Mouse (Mus musculus) intestine, embryonic 15.5 days (tissue): Measurements from ENCODE around the gene Tgfb1. TPM values are rescaled to one million over a fixed set of nuclear protein-coding genes. Genes with fewer than 3 reads are reported as not detected.
"Not testable (repeated sequence)": the region's sequence is repeated elsewhere in the genome, so short reads cannot be mapped to it uniquely, and the experiment has no call there.

Experiments used
- ATAC-seq: fragments of 200-750 bp; cut with Nextera tagmentation; 2 replicates; pipeline ENCODE4 v1.8.0; 2017; ENCODE audit warnings: moderate TSS enrichment, moderate library complexity
- H3K27ac ChIP-seq: fragments of 300-500 bp; sonication (generic); 2 replicates; pipeline ENCODE4 v1.5.1; 2015; ENCODE audit warnings: mild to moderate bottlenecking, inconsistent platforms
- H3K27me3 ChIP-seq: fragments of 300-500 bp; sonication (generic); replicated peaks from 2 replicates; pipeline ENCODE4 v1.6.1; 2015; ENCODE audit warnings: inconsistent platforms
- H3K36me3 ChIP-seq: fragments of 300-500 bp; sonication (generic); 2 replicates; pipeline ENCODE4 v1.6.1; 2015; ENCODE audit warnings: inconsistent platforms
- H3K4me1 ChIP-seq: fragments of 300-500 bp; sonication (generic); replicated peaks from 2 replicates; pipeline ENCODE4 v1.6.1; 2015; ENCODE audit warnings: inconsistent platforms
- H3K4me2 ChIP-seq: fragments of 300-500 bp; sonication (generic); replicated peaks from 2 replicates; pipeline ENCODE4 v1.6.1; 2015; ENCODE audit warnings: mild to moderate bottlenecking, inconsistent platforms
- H3K4me3 ChIP-seq: fragments of 300-500 bp; sonication (generic); replicated peaks from 2 replicates; pipeline ENCODE4 v1.5.1; 2015; ENCODE audit warnings: inconsistent platforms
- H3K9ac ChIP-seq: fragments of 300-500 bp; sonication (generic); 2 replicates; pipeline ENCODE4 v1.6.1; 2015; ENCODE audit warnings: inconsistent platforms
- H3K9me3 ChIP-seq: fragments of 300-500 bp; sonication (generic); 2 replicates; pipeline ENCODE4 v1.6.1; 2016; ENCODE audit warnings: inconsistent platforms
- WGBS: fragments of 180-500 bp; shearing (Covaris S2); methylation state at CpG from one replicate; pipeline ENCODE4 v1.1.7; 2015; 5-methylcytosine and 5-hydroxymethylcytosine counted together
- polyA plus RNA-seq: library from polyadenylated mRNA; unstranded; fragments of >200 nt; fragmentation: Nextera tagmentation; extraction: Ambion mirVana; gene quantifications from 2 replicates; pipeline ENCODE4 v1.2.1, GENCODE M21; 2015

The Tgfb1 gene
- polyA plus RNA-seq, 1 experiment from 2014 or later: 2.3 TPM

GRCm38 (mm10) chr7:25711165-25711564, 24.4 kb downstream of the Tgfb1 start:
- H3K9me3 ChIP-seq: no peaks in the 10 kb centered on the region
- H3K4me3 ChIP-seq: no peak overlapping the region
- H3K4me2 ChIP-seq: no peak overlapping the region
- H3K9ac ChIP-seq: no peak overlapping the region
- H3K27ac ChIP-seq: 0 out of 2 replicates have a peak overlapping the region, but pooled peaks have one; percentile 22
- peaks cover 28% of the 10 kb centered on the region for H3K36me3 ChIP-seq
- 61% methylated on average over 5 of the region's 5 CpGs for WGBS
- ATAC-seq: no peak
- no peaks in the 10 kb centered on the region for H3K27me3 ChIP-seq
- H3K4me1 ChIP-seq: peaks cover 51% of the 10 kb centered on the region

- Histone ChIP-seq H3K4me1 (peaks cover 46% of the 10 kb centered on the region), H3K4me2 (no peak overlapping the region), H3K4me3 (no peak overlapping the region), H3K27ac (0 out of 2 replicates have a peak overlapping the region, but pooled peaks have one; percentile 36), H3K9me3 (no peaks in the 10 kb centered on the region), H3K9ac (no peak overlapping the region), H3K36me3 (peaks cover 28% of the 10 kb centered on the region), H3K27me3 (no peaks in the 10 kb centered on the region)
- peak; percentile 39 for ATAC-seq
- WGBS: 13% methylated on average over 7 of the region's 7 CpGs
Observed at GRCm38 (mm10) chr7:25711731-25712197, 25.0 kb downstream of the Tgfb1 start.

- no peaks in the 10 kb centered on the region for H3K27me3 ChIP-seq
- no peaks in the 10 kb centered on the region for H3K9me3 ChIP-seq
- H3K9ac ChIP-seq: no peak overlapping the region
- H3K4me3 ChIP-seq: no peak overlapping the region
- H3K4me2 ChIP-seq: no peak overlapping the region
- H3K36me3 ChIP-seq: peaks cover 28% of the 10 kb centered on the region
- H3K27ac ChIP-seq: no peak overlapping the region
- 91% methylated on average over 9 of the region's 9 CpGs for WGBS
- H3K4me1 ChIP-seq: peaks cover 40% of the 10 kb centered on the region
- no peak for ATAC-seq
Observed at GRCm38 (mm10) chr7:25712801-25713200, 26.0 kb downstream of the Tgfb1 start.

- ATAC-seq: no peak
- no peak overlapping the region for H3K9ac ChIP-seq
- peaks cover 28% of the 10 kb centered on the region for H3K36me3 ChIP-seq
- no peaks in the 10 kb centered on the region for H3K9me3 ChIP-seq
- H3K4me3 ChIP-seq: no peak overlapping the region
- H3K27me3 ChIP-seq: no peaks in the 10 kb centered on the region
- peaks cover 41% of the 10 kb centered on the region for H3K4me1 ChIP-seq
- WGBS: 95% methylated on average over 8 of the region's 8 CpGs
- no peak overlapping the region for H3K27ac ChIP-seq
- no peak overlapping the region for H3K4me2 ChIP-seq
Observed at GRCm38 (mm10) chr7:25714581-25714980, 27.8 kb downstream of the Tgfb1 start.

- ATAC-seq: no peak
- H3K4me1 ChIP-seq: peaks cover 29% of the 10 kb centered on the region
- no peaks in the 10 kb centered on the region for H3K27me3 ChIP-seq
- WGBS: 97% methylated on average over 22 of the region's 22 CpGs
- no peak overlapping the region for H3K4me3 ChIP-seq
- no peak overlapping the region for H3K9ac ChIP-seq
- no peak overlapping the region for H3K4me2 ChIP-seq
- no peak overlapping the region for H3K27ac ChIP-seq
- H3K9me3 ChIP-seq: no peaks in the 10 kb centered on the region
- peaks cover 30% of the 10 kb centered on the region for H3K36me3 ChIP-seq
Observed at GRCm38 (mm10) chr7:25715731-25716271, 29.0 kb downstream of the Tgfb1 start.

GRCm38 (mm10) chr7:25717478-25717877, 30.7 kb downstream of the Tgfb1 start:
- no peak overlapping the region for H3K4me3 ChIP-seq
- ATAC-seq: no peak
- H3K27me3 ChIP-seq: no peaks in the 10 kb centered on the region
- H3K4me2 ChIP-seq: peak overlapping the region; percentile 62
- 86% methylated on average over 3 of the region's 3 CpGs for WGBS
- no peak overlapping the region for H3K9ac ChIP-seq
- H3K4me1 ChIP-seq: peaks cover 14% of the 10 kb centered on the region; the same call in 1 of the 2 replicates
- no peaks in the 10 kb centered on the region for H3K9me3 ChIP-seq
- peaks cover 38% of the 10 kb centered on the region for H3K36me3 ChIP-seq
- no peak overlapping the region for H3K27ac ChIP-seq

GRCm38 (mm10) chr7:25718788-25719417, 32.1 kb downstream of the Tgfb1 start, which contains the start of gene Ccdc97:
TSS of gene Ccdc97 (minus strand) at chr7:25719088.
- Histone ChIP-seq H3K27ac (peak within 1 kb of the TSS; percentile 64), H3K4me1 (peaks cover 13% of the 10 kb centered on the region; the same call in 1 of the 2 replicates), H3K9ac (peak within 1 kb of the TSS; percentile 64), H3K4me3 (peak within 1 kb of the TSS; percentile 61), H3K27me3 (no peaks in the 10 kb centered on the region), H3K36me3 (peaks cover 43% of the 10 kb centered on the region), H3K4me2 (peak within 1 kb of the TSS; percentile 62), H3K9me3 (no peaks in the 10 kb centered on the region)
- WGBS: 3% methylated on average over 32 of the region's 32 CpGs
- peak; percentile 89 for ATAC-seq

GRCm38 (mm10) chr7:25719761-25720610, 33.2 kb downstream of the Tgfb1 start:
- H3K4me2 ChIP-seq: 0 out of 2 replicates have a peak overlapping the region, but pooled peaks have one; percentile 62
- no peaks in the 10 kb centered on the region for H3K27me3 ChIP-seq
- H3K9ac ChIP-seq: no peak overlapping the region
- no peak overlapping the region for H3K4me3 ChIP-seq
- H3K4me1 ChIP-seq: peaks cover 13% of the 10 kb centered on the region; the same call in 1 of the 2 replicates
- peaks cover 44% of the 10 kb centered on the region for H3K36me3 ChIP-seq
- H3K27ac ChIP-seq: peak overlapping the region; percentile 60; the same call in 1 of the 2 replicates
- H3K9me3 ChIP-seq: no peaks in the 10 kb centered on the region
- peak; percentile 34 for ATAC-seq
- 61% methylated on average over 10 of the region's 10 CpGs for WGBS

GRCm38 (mm10) chr7:25720760-25721159, 34.0 kb downstream of the Tgfb1 start:
- Histone ChIP-seq H3K27me3 (no peaks in the 10 kb centered on the region), H3K36me3 (peaks cover 45% of the 10 kb centered on the region), H3K27ac (no peak overlapping the region), H3K9ac (no peak overlapping the region), H3K4me2 (no peak overlapping the region), H3K9me3 (no peaks in the 10 kb centered on the region), H3K4me3 (no peak overlapping the region), H3K4me1 (peaks cover 13% of the 10 kb centered on the region; the same call in 1 of the 2 replicates)
- ATAC-seq: no peak
- WGBS: 88% methylated on average over 5 of the region's 5 CpGs

- Histone ChIP-seq H3K27ac (0 out of 2 replicates have a peak overlapping the region, but pooled peaks have one; percentile 1), H3K36me3 (peaks cover 52% of the 10 kb centered on the region), H3K4me1 (peaks cover 13% of the 10 kb centered on the region; the same call in 1 of the 2 replicates)
- not testable (repeated sequence) for H3K27me3 ChIP-seq, H3K4me3 ChIP-seq, H3K9ac ChIP-seq, ATAC-seq, H3K4me2 ChIP-seq, H3K9me3 ChIP-seq
Observed at GRCm38 (mm10) chr7:25721776-25722175, 35.0 kb downstream of the Tgfb1 start.

GRCm38 (mm10) chr7:25725886-25726285, 39.1 kb downstream of the Tgfb1 start:
- no peak for ATAC-seq
- H3K4me1 ChIP-seq: no peaks in the 10 kb centered on the region
- no peak overlapping the region for H3K4me2 ChIP-seq
- WGBS: 81% methylated on average over 19 of the region's 19 CpGs
- no peak overlapping the region for H3K27ac ChIP-seq
- no peaks in the 10 kb centered on the region for H3K9me3 ChIP-seq
- H3K4me3 ChIP-seq: no peak overlapping the region
- no peaks in the 10 kb centered on the region for H3K27me3 ChIP-seq
- peaks cover 78% of the 10 kb centered on the region for H3K36me3 ChIP-seq
- H3K9ac ChIP-seq: no peak overlapping the region

- Histone ChIP-seq H3K9me3 (no peaks in the 10 kb centered on the region), H3K4me3 (no peak overlapping the region), H3K27me3 (no peaks in the 10 kb centered on the region), H3K36me3 (peaks cover 85% of the 10 kb centered on the region), H3K9ac (no peak overlapping the region), H3K27ac (no peak overlapping the region), H3K4me1 (no peaks in the 10 kb centered on the region), H3K4me2 (no peak overlapping the region)
- no peak for ATAC-seq
- WGBS: 90% methylated on average over 5 of the region's 5 CpGs
Observed at GRCm38 (mm10) chr7:25727800-25728199, 41.0 kb downstream of the Tgfb1 start.
